Mouse (Mus musculus): ENCODE data around the gene E130114P18Rik. TPM values are rescaled to one million over a fixed set of nuclear protein-coding genes. Genes with fewer than 3 reads are reported as not detected.

The E130114P18Rik gene
- total and polyA plus RNA-seq, 2 experiments from 2014 or later = 13.5 to 13.7 TPM

DNA sequence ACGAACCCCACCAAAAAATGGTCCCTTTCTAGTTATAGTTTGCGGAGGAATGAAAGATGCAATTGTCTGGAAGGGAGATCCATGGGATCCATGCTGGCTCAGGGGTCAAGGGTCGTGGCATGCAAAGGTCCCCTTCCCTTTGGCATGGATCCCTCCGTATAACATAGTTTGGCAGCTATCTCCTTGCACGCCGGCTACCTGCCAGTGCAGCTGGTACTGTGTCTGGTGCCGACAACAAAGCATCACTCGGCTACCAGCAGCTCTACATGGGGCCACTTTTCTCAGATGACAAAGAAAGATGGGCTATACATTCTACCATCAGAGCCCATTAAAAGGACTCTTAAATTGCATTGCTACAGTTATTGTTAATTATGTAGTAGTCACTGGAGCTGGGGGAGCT is 169.2 kb downstream of the E130114P18Rik start:
- ATAC-seq (ENCODE audit: low FRiP score) = no peak
- DNase-seq (ENCODE audit: low spot score) = peak; percentile 31

GRCm38 (mm10) chr4:97608134-97608533 is 169.7 kb downstream of the E130114P18Rik start:
- Histone ChIP-seq H3K4me3 (ENCODE audit: low read depth, low read length) (no peak overlapping the region), H3K27ac (ENCODE audit: low read depth, low read length) (no peak overlapping the region), H3K4me1 (ENCODE audit: insufficient read depth, low read length) (0 out of 2 replicates have a peak, but pooled peaks cover 7% of the 10 kb centered on the region), H3K4me2 (ENCODE audit: low read depth, low read length, poor library complexity, severe bottlenecking) (no peak overlapping the region), H3K9ac (replicated peaks; ENCODE audit: low read length, poor library complexity, severe bottlenecking) (no peak overlapping the region), H3K27me3 (ENCODE audit: insufficient read depth, low read length) (no peaks in the 10 kb centered on the region), H3K9me3 (ENCODE audit: low read length) (no peaks in the 10 kb centered on the region), H3K36me3 (ENCODE audit: insufficient read depth, low read length) (no peaks in the 10 kb centered on the region)
- ATAC-seq (ENCODE audit: low FRiP score) = no peak
- TF ChIP-seq CTCF (IDR thresholded peaks at IDR 0.05) = no peak
- no peak for DNase-seq (ENCODE audit: low spot score)
- 53% methylated on average over 3 of the region's 3 CpGs for WGBS

More for the DNA sequence above, 169.2 kb downstream of the E130114P18Rik start:
- Histone ChIP-seq H3K36me3 (ENCODE audit: insufficient read depth, low read length) (no peaks in the 10 kb centered on the region), H3K9ac (replicated peaks; ENCODE audit: low read length, poor library complexity, severe bottlenecking) (no peak overlapping the region), H3K27me3 (ENCODE audit: insufficient read depth, low read length) (no peaks in the 10 kb centered on the region), H3K4me2 (ENCODE audit: low read depth, low read length, poor library complexity, severe bottlenecking) (no peak overlapping the region), H3K4me3 (ENCODE audit: low read depth, low read length) (no peak overlapping the region), H3K27ac (ENCODE audit: low read depth, low read length) (no peak overlapping the region), H3K4me1 (ENCODE audit: insufficient read depth, low read length) (0 out of 2 replicates have a peak, but pooled peaks cover 7% of the 10 kb centered on the region), H3K9me3 (ENCODE audit: low read length) (no peaks in the 10 kb centered on the region)
- no peak for TF ChIP-seq CTCF (IDR thresholded peaks at IDR 0.05)
- 58% methylated on average over 8 of the region's 8 CpGs for WGBS

DNA sequence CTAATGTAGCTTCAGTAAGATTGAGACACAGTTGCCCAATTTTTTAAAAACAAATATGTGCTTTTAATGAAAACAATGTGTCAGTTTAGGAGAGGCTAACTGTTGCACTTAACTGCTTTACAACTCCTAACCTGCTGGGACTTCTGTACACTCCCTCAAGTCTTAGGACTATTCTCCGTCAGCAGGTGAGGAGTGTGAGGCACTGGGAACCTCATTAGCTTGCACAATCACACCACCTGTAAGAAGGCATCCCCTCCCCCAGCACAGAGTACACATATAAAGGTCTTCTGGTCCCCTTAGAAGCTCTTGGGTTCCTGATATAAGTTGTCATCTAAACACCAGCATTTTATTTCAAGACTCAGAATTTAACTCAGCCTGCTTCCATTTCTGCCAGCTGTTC is 170.7 kb downstream of the E130114P18Rik start:
- WGBS = 78% methylated on average over 1 of the region's 1 CpGs
- no peak overlapping the region for H3K4me2 ChIP-seq (ENCODE audit: low read depth, low read length, poor library complexity, severe bottlenecking)
- H3K27me3 ChIP-seq (ENCODE audit: insufficient read depth, low read length) = no peaks in the 10 kb centered on the region
- no peak for TF ChIP-seq CTCF (IDR thresholded peaks at IDR 0.05)
- no peaks in the 10 kb centered on the region for H3K36me3 ChIP-seq (ENCODE audit: insufficient read depth, low read length)
- DNase-seq (ENCODE audit: low spot score) (no peak), ATAC-seq (ENCODE audit: low FRiP score) (no peak)
- no peak overlapping the region for H3K27ac ChIP-seq (ENCODE audit: low read depth, low read length)
- H3K9ac ChIP-seq (replicated peaks; ENCODE audit: low read length, poor library complexity, severe bottlenecking) = no peak overlapping the region
- 0 out of 2 replicates have a peak, but pooled peaks cover 7% of the 10 kb centered on the region for H3K4me1 ChIP-seq (ENCODE audit: insufficient read depth, low read length)
- H3K4me3 ChIP-seq (ENCODE audit: low read depth, low read length) = no peak overlapping the region
- H3K9me3 ChIP-seq (ENCODE audit: low read length) = no peaks in the 10 kb centered on the region

- TF ChIP-seq CTCF (IDR thresholded peaks at IDR 0.05) = no peak
- DNase-seq (ENCODE audit: low spot score) (no peak), ATAC-seq (ENCODE audit: low FRiP score) (no peak)
- Histone ChIP-seq H3K27me3 (ENCODE audit: insufficient read depth, low read length) (no peaks in the 10 kb centered on the region), H3K27ac (ENCODE audit: low read depth, low read length) (no peak overlapping the region), H3K36me3 (ENCODE audit: insufficient read depth, low read length) (no peaks in the 10 kb centered on the region), H3K4me3 (ENCODE audit: low read depth, low read length) (no peak overlapping the region), H3K9me3 (ENCODE audit: low read length) (no peaks in the 10 kb centered on the region), H3K4me2 (ENCODE audit: low read depth, low read length, poor library complexity, severe bottlenecking) (no peak overlapping the region), H3K9ac (replicated peaks; ENCODE audit: low read length, poor library complexity, severe bottlenecking) (no peak overlapping the region), H3K4me1 (ENCODE audit: insufficient read depth, low read length) (peaks cover 7% of the 10 kb centered on the region; the same call in 1 of the 2 replicates)
- WGBS = 84% methylated on average over 8 of the region's 8 CpGs
These were observed 171.4 kb downstream of the E130114P18Rik start for GRCm38 (mm10) chr4:97606524-97606923.

DNA sequence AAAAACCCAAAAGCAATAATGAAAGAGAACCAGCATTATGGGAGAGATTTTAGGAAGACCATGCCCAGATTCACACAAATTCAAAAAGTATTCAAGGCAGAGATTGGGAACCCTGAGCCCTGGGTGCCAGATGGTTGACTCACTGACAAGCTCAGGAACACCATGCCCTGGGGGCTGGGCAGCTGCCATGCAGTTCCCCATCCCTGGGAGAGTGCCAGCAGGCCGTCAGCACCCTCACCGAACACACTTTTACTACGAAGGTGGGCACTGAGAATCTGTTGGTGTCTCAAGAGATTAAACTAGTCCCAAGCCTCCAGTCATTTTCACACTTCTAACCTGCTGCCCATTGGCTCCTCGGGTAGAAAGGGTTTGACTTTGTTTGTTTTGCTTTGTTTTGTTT is 175.3 kb downstream of the E130114P18Rik start:
- Histone ChIP-seq H3K36me3 (ENCODE audit: insufficient read depth, low read length) (no peaks in the 10 kb centered on the region), H3K9ac (replicated peaks; ENCODE audit: low read length, poor library complexity, severe bottlenecking) (no peak overlapping the region), H3K4me1 (ENCODE audit: insufficient read depth, low read length) (peaks cover 5% of the 10 kb centered on the region; the same call in 1 of the 2 replicates), H3K27me3 (ENCODE audit: insufficient read depth, low read length) (no peaks in the 10 kb centered on the region), H3K4me3 (ENCODE audit: low read depth, low read length) (no peak overlapping the region), H3K4me2 (ENCODE audit: low read depth, low read length, poor library complexity, severe bottlenecking) (no peak overlapping the region), H3K9me3 (ENCODE audit: low read length) (no peaks in the 10 kb centered on the region), H3K27ac (ENCODE audit: low read depth, low read length) (no peak overlapping the region)
- no peak for TF ChIP-seq CTCF (IDR thresholded peaks at IDR 0.05)
- 64% methylated on average over 4 of the region's 4 CpGs for WGBS
- DNase-seq (ENCODE audit: low spot score) = peak; percentile 59
- ATAC-seq (ENCODE audit: low FRiP score) = no peak

GRCm38 (mm10) chr4:97600875-97601835 is 176.7 kb downstream of the E130114P18Rik start:
- Histone ChIP-seq H3K27me3 (ENCODE audit: insufficient read depth, low read length) (no peaks in the 10 kb centered on the region), H3K4me3 (ENCODE audit: low read depth, low read length) (no peak overlapping the region), H3K9me3 (ENCODE audit: low read length) (no peaks in the 10 kb centered on the region), H3K4me2 (ENCODE audit: low read depth, low read length, poor library complexity, severe bottlenecking) (no peak overlapping the region), H3K9ac (replicated peaks; ENCODE audit: low read length, poor library complexity, severe bottlenecking) (no peak overlapping the region), H3K27ac (ENCODE audit: low read depth, low read length) (no peak overlapping the region), H3K4me1 (ENCODE audit: insufficient read depth, low read length) (peaks cover 5% of the 10 kb centered on the region; the same call in 1 of the 2 replicates), H3K36me3 (ENCODE audit: insufficient read depth, low read length) (no peaks in the 10 kb centered on the region)
- TF ChIP-seq CTCF (IDR thresholded peaks at IDR 0.05) = no peak
- DNase-seq (ENCODE audit: low spot score) (peak; percentile 32), ATAC-seq (ENCODE audit: low FRiP score) (no peak)
- 39% methylated on average over 8 of the region's 8 CpGs for WGBS
